Mouse (Mus musculus) heart, embryonic 16.5 days (tissue): ENCODE results near the gene Lemd2. TPM values are rescaled to one million over a fixed set of nuclear protein-coding genes. Genes with fewer than 3 reads are reported as not detected.

Source experiments
- ATAC-seq: fragments of 200-750 bp; cut with Nextera tagmentation; replicated peaks from 2 replicates; pipeline ENCODE4 v1.8.0; 2017; ENCODE audit warnings: moderate number of reproducible peaks; ENCODE audit not compliant: insufficient read depth, low FRiP score; ENCODE audit errors: extremely low read depth
- H3K27ac ChIP-seq: fragments of 300-500 bp; sonication (generic); 2 replicates; pipeline ENCODE4 v1.5.1; 2014; ENCODE audit warnings: mild to moderate bottlenecking, low read length, control low read depth, moderate library complexity
- H3K27me3 ChIP-seq: fragments of 300-500 bp; sonication (generic); 2 replicates; pipeline ENCODE4 v1.6.1; 2014; ENCODE audit warnings: low read length, mixed read lengths; ENCODE audit not compliant: control insufficient read depth, insufficient read depth
- H3K36me3 ChIP-seq: fragments of 300-500 bp; sonication (generic); 2 replicates; pipeline ENCODE4 v1.6.1; 2014; ENCODE audit not compliant: control insufficient read depth, insufficient read depth
- H3K4me1 ChIP-seq: fragments of 300-500 bp; sonication (generic); 2 replicates; pipeline ENCODE4 v1.6.1; 2014; ENCODE audit warnings: low read length, mixed read lengths; ENCODE audit not compliant: control insufficient read depth, insufficient read depth
- H3K4me2 ChIP-seq: fragments of 300-500 bp; sonication (generic); 2 replicates; pipeline ENCODE4 v1.6.1; 2014; ENCODE audit warnings: low read depth, mild to moderate bottlenecking, control low read depth, low read length
- H3K4me3 ChIP-seq: fragments of 300-500 bp; sonication (generic); 2 replicates; pipeline ENCODE4 v1.5.1; 2014; ENCODE audit warnings: mild to moderate bottlenecking, control low read depth, low read length
- H3K9ac ChIP-seq: fragments of 300-500 bp; sonication (generic); 2 replicates; pipeline ENCODE4 v1.6.1; 2014; ENCODE audit warnings: low read length, control low read depth
- H3K9me3 ChIP-seq: fragments of 300-500 bp; sonication (generic); replicated peaks from 2 replicates; pipeline ENCODE4 v1.6.1; 2016; ENCODE audit warnings: low read length; ENCODE audit not compliant: control insufficient read depth
- WGBS: fragments of 180-500 bp; shearing (Covaris S2); extraction: QIAGEN DNeasy Blood & Tissue Kit; methylation state at CpG from one replicate; pipeline ENCODE4 v1.1.7; 2014; 5-methylcytosine and 5-hydroxymethylcytosine counted together
- polyA plus RNA-seq: library from polyadenylated mRNA; unstranded; fragments of >200 nt; fragmentation: Nextera tagmentation; extraction: Ambion mirVana; gene quantifications from 2 replicates; pipeline ENCODE4 v1.2.1, GENCODE M21; 2015

The Lemd2 gene
- polyA plus RNA-seq, 1 experiment from 2014 or later: 6.3 TPM

- H3K27me3 ChIP-seq: peaks cover 30% of the 10 kb centered on the region
- no peak overlapping the region for H3K4me3 ChIP-seq
- no peak overlapping the region for H3K27ac ChIP-seq
- no peak overlapping the region for H3K9ac ChIP-seq
- no peak for ATAC-seq
- H3K4me1 ChIP-seq: no peaks in the 10 kb centered on the region
- H3K4me2 ChIP-seq: no peak overlapping the region
- 25% methylated on average over 14 of the region's 14 CpGs for WGBS
- no peaks in the 10 kb centered on the region for H3K9me3 ChIP-seq
- H3K36me3 ChIP-seq: no peaks in the 10 kb centered on the region
These were observed 25.6 kb upstream of the Lemd2 start for GRCm38 (mm10) chr17:27229710-27230454.

- Histone ChIP-seq H3K9ac (no peak overlapping the region), H3K9me3 (no peaks in the 10 kb centered on the region), H3K4me1 (no peaks in the 10 kb centered on the region), H3K27me3 (peaks cover 30% of the 10 kb centered on the region), H3K36me3 (no peaks in the 10 kb centered on the region), H3K4me3 (no peak overlapping the region), H3K27ac (no peak overlapping the region), H3K4me2 (no peak overlapping the region)
- 23% methylated on average over 11 of the region's 11 CpGs for whole genome bisulfite sequencing
- ATAC-seq: no peak
These were observed 24.1 kb upstream of the Lemd2 start for GRCm38 (mm10) chr17:27228216-27228915.

- no peaks in the 10 kb centered on the region for H3K36me3 ChIP-seq
- H3K4me2 ChIP-seq: no peak overlapping the region
- H3K9ac ChIP-seq: no peak overlapping the region
- H3K4me1 ChIP-seq: no peaks in the 10 kb centered on the region
- WGBS: 50% methylated on average over 7 of the region's 7 CpGs
- no peak overlapping the region for H3K4me3 ChIP-seq
- no peak for ATAC-seq
- H3K27ac ChIP-seq: no peak overlapping the region
- no peaks in the 10 kb centered on the region for H3K9me3 ChIP-seq
- H3K27me3 ChIP-seq: peaks cover 30% of the 10 kb centered on the region
These were observed 23.0 kb upstream of the Lemd2 start for GRCm38 (mm10) chr17:27227258-27227657.

GRCm38 (mm10) chr17:27226701-27227100 is 22.4 kb upstream of the Lemd2 start:
- Histone ChIP-seq H3K9me3 (no peaks in the 10 kb centered on the region), H3K9ac (no peak overlapping the region), H3K27ac (no peak overlapping the region), H3K27me3 (peaks cover 30% of the 10 kb centered on the region), H3K4me2 (no peak overlapping the region), H3K4me1 (no peaks in the 10 kb centered on the region), H3K36me3 (no peaks in the 10 kb centered on the region), H3K4me3 (no peak overlapping the region)
- no peak for ATAC-seq
- 39% methylated on average over 3 of the region's 3 CpGs for WGBS

GRCm38 (mm10) chr17:27225801-27226200 is 21.5 kb upstream of the Lemd2 start:
- no peak overlapping the region for H3K27ac ChIP-seq
- H3K4me1 ChIP-seq: no peaks in the 10 kb centered on the region
- H3K9me3 ChIP-seq: no peaks in the 10 kb centered on the region
- peaks cover 30% of the 10 kb centered on the region for H3K27me3 ChIP-seq
- ATAC-seq: no peak
- H3K9ac ChIP-seq: no peak overlapping the region
- H3K4me3 ChIP-seq: no peak overlapping the region
- 67% methylated on average over 10 of the region's 10 CpGs for WGBS
- H3K4me2 ChIP-seq: no peak overlapping the region
- H3K36me3 ChIP-seq: no peaks in the 10 kb centered on the region

DNA sequence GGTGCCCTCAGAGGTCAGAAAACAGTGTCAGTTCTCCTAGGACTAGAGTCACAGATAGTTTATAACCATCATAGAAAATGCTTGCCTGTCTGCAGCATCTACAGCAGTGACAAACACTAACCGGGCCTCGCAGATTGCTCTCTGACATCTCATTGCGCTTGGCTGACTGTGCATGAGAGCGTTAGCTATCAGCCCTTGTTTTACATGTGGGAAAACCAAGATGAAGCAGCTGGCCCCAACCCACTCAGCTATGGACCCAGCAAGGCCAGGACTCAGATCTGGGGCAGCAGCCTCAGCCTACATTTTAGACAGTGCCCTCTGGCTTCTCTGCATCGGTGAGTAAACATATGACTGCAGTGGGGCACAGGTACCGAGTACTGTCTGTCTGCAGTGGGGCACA is 19.6 kb upstream of the Lemd2 start:
- WGBS: 82% methylated on average over 6 of the region's 6 CpGs
- Histone ChIP-seq H3K27ac (no peak overlapping the region), H3K4me2 (no peak overlapping the region), H3K4me3 (no peak overlapping the region), H3K27me3 (peaks cover 24% of the 10 kb centered on the region), H3K9me3 (no peaks in the 10 kb centered on the region), H3K36me3 (no peaks in the 10 kb centered on the region), H3K4me1 (no peaks in the 10 kb centered on the region), H3K9ac (no peak overlapping the region)
- no peak for ATAC-seq

GRCm38 (mm10) chr17:27221562-27221961 is 17.3 kb upstream of the Lemd2 start:
- no peak for ATAC-seq
- Histone ChIP-seq H3K4me3 (no peak overlapping the region), H3K9me3 (no peaks in the 10 kb centered on the region), H3K27me3 (peaks cover 10% of the 10 kb centered on the region; the same call in 1 of the 2 replicates), H3K4me2 (no peak overlapping the region), H3K9ac (no peak overlapping the region), H3K36me3 (no peaks in the 10 kb centered on the region), H3K4me1 (no peaks in the 10 kb centered on the region), H3K27ac (no peak overlapping the region)
- WGBS: 86% methylated on average over 16 of the region's 16 CpGs

DNA sequence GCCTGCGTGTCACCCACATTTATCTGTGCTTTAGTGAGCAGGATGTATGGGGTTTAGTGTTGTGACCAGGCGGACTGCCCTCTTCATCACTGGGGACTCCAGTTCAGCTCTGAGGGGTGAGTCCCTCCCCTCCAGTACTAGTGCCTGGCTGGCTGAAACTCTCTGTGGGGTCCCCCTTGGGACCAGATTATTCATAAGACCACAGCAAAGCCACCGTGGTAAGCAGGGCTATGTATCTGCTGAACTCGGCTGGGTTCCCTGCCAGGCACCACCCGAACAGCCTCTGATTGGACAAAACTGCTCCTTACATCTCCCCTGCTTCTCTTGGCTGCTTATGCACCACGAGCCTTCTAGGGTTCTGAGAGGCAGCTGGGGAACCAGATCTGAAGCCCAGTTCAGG is 14.6 kb upstream of the Lemd2 start:
- 50% methylated on average over 6 of the region's 6 CpGs for WGBS
- no peaks in the 10 kb centered on the region; the same call in 1 of the 2 replicates for H3K9me3 ChIP-seq
- no peak for ATAC-seq
- peaks cover 5% of the 10 kb centered on the region; the same call in 1 of the 2 replicates for H3K27me3 ChIP-seq
- no peak overlapping the region for H3K9ac ChIP-seq
- no peaks in the 10 kb centered on the region for H3K36me3 ChIP-seq
- no peak overlapping the region for H3K4me3 ChIP-seq
- H3K4me1 ChIP-seq: no peaks in the 10 kb centered on the region
- no peak overlapping the region for H3K27ac ChIP-seq
- H3K4me2 ChIP-seq: no peak overlapping the region

GRCm38 (mm10) chr17:27218364-27218763 is 14.1 kb upstream of the Lemd2 start:
- 60% methylated on average over 4 of the region's 8 CpGs for WGBS
- ATAC-seq: no peak

More at GRCm38 (mm10) chr17:27218364-27218763, 14.1 kb upstream of the Lemd2 start:
- Histone ChIP-seq H3K4me2 (no peak overlapping the region), H3K9ac (no peak overlapping the region), H3K36me3 (no peaks in the 10 kb centered on the region), H3K27ac (no peak overlapping the region), H3K27me3 (peaks cover 5% of the 10 kb centered on the region; the same call in 1 of the 2 replicates), H3K9me3 (no peaks in the 10 kb centered on the region; the same call in 1 of the 2 replicates), H3K4me1 (no peaks in the 10 kb centered on the region), H3K4me3 (no peak overlapping the region)
